Mouse (Mus musculus) adipose tissue, adult 10 weeks (tissue): ENCODE results near the gene Gm44965. TPM values are rescaled to one million over a fixed set of nuclear protein-coding genes. Genes with fewer than 3 reads are reported as not detected.

Experiments used
- polyA plus RNA-seq: library from polyadenylated mRNA; stranded (reverse); fragments of 350-450 nt; fragmentation: Illumina TruSeq; extraction: RNeasy Lipid Tissue Mini Kit (QIAGEN cat#74804); gene quantifications from one replicate; pipeline ENCODE4 v1.2.3, GENCODE M21; 2014; ENCODE audit warnings: low read depth, low replicate concordance

The Gm44965 gene
- polyA plus RNA-seq: not detected

DNA sequence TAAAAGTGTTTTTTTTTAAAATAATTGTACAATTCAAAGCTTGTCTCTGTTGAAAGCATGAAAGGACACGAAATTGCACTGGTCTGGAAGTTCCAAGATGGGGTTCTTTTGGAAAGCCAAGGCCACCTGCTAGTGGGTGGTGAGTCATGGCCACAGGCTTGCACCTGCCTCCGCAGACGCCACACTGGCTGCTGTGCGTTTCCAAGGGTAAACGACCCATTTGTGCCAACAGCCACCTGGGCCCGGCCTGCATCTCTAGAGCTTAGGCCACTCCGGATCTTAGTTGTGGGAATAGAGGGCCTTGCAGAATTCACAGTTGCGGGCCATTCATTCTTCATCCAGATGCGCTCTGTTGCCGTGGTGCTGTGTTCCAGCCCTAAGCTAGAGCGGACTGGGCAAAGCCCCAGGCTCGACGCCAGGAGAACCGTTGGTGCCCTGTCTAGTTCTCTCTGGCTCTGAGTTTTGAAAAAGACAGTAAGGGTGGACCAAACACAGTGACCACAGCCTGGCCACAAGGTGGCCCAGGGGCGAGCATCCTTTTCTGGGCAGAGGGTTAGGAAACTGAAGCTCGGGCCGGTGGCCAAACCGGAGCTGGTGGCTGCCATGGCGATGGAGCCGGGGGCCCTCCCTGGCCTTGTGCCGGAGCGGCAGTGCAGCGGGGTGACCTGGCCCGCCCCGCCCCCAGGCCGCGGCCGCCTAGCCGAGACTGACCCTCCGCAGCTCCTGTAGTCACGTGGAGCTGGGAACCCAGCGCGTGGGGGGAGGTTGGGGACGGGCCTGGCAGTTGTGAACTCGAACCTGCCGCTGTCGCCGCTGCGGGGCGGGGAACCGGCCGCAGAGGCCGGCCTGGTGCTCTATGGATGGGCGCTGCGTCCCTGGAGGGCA is at the start of gene Gm44965, which contains the start of gene Repin1:
Gene Gm44965, plus strand, starts transcription at position 784 of the 885 bp plus-strand sequence.
Gene Repin1, plus strand, starts transcription at position 726 of the 885 bp plus-strand sequence.

GRCm38 (mm10) chr6:48554280-48555103 is 39.2 kb upstream of the Gm44965 start, which contains the start of gene Lrrc61:
TSS of gene Lrrc61 (plus strand) at chr6:48554796.

GRCm38 (mm10) chr6:48572572-48573061 is 21.1 kb upstream of the Gm44965 start, which contains the start of gene Rarres2:
TSS of gene Rarres2 (minus strand) at chr6:48572789.

GRCm38 (mm10) chr6:48589194-48589750 is 4.5 kb upstream of the Gm44965 start, which contains the start of gene Gm45021:
TSS of gene Gm45021 (plus strand) at chr6:48589610.

DNA sequence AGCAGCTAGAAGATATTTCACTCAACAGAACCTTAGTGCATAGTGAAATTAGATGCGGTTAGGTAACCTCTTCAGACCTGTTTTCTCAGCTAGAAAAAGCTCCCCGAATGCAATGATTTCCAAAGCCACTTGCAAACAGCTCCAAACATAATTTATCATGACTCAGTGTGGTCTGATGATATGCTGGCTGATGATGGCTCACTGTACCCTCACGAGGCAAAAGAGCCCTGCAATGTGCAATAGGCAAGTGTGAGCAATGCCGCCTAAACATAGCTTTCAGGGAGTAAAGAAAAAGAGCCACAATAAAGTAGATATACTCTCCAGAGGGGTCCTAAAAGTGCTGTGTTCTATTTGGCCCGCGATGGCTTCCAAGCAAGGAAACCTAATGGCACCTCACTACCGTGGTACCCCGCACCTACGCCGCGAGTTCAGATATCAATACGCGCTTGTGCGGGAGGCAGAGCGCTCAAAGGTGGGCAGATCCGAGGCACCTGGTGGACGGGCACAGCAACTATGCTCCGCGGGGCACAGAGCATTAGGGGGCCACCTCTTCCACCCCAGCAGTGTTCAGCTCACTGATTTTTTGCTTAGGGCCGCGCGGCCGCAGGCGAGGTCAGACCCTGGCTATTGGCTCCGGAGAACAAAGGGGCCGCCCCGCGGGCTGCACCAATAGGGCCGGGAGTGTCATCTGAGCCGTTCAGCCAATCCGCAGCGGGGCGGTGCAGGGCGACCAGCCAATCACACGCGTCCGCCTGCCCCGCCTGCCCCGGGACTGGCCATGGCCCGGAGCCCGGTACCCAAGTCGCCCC is 7.7 kb downstream of the Gm44965 start, which contains the start of gene Zfp775:
Gene Zfp775, plus strand, starts transcription at position 793 of the 809 bp plus-strand sequence.

GRCm38 (mm10) chr6:48626464-48626863 is 32.7 kb downstream of the Gm44965 start, which contains the start of gene AI854703:
TSS of gene AI854703 (plus strand) at chr6:48626764.

GRCm38 (mm10) chr6:48646995-48647394 is 53.3 kb downstream of the Gm44965 start, which contains the start of gene Gimap8:
TSS of gene Gimap8 (plus strand) at chr6:48647234.

Other genes with a start within 250 kb of the Gm44965 start
- gene Krba1, start 198.4 kb upstream of the Gm44965 start, polyA plus RNA-seq: 14.2 TPM
- gene Zfp467, start 148.1 kb upstream of the Gm44965 start, polyA plus RNA-seq: 13.7 TPM
- 0.63 TPM for gene Sspo, start 145.7 kb upstream of the Gm44965 start, polyA plus RNA-seq
- gene Atp6v0e2, start 56.3 kb upstream of the Gm44965 start, polyA plus RNA-seq: 68.8 TPM
- gene Lrrc61, start 39.1 kb upstream of the Gm44965 start, polyA plus RNA-seq: 37.3 TPM
- gene Rarres2, start 21.2 kb upstream of the Gm44965 start, polyA plus RNA-seq: 317 TPM
- gene Gm45021, start 4.3 kb upstream of the Gm44965 start, polyA plus RNA-seq: not detected
- gene Repin1, start 58 bp upstream of the Gm44965 start, polyA plus RNA-seq: 31.7 TPM
- gene Zfp775, start 8.1 kb downstream of the Gm44965 start, polyA plus RNA-seq: 5.2 TPM
- 0.65 TPM for gene AI854703, start 32.8 kb downstream of the Gm44965 start, polyA plus RNA-seq
- 8.7 TPM for gene Gimap8, start 53.3 kb downstream of the Gm44965 start, polyA plus RNA-seq
- gene Gimap9, start 82.2 kb downstream of the Gm44965 start, polyA plus RNA-seq: 6.5 TPM
- gene Gimap4, start 90.6 kb downstream of the Gm44965 start, polyA plus RNA-seq: 19.0 TPM
- gene Gimap6, start 114.3 kb downstream of the Gm44965 start, polyA plus RNA-seq: 22.4 TPM
- gene Gm28053, start 124.7 kb downstream of the Gm44965 start, polyA plus RNA-seq: 1.7 TPM
- gene Gimap7, start 124.7 kb downstream of the Gm44965 start, polyA plus RNA-seq: 0.68 TPM
- gene Gimap1, start 145.1 kb downstream of the Gm44965 start, polyA plus RNA-seq: 5.4 TPM
- gene Gimap5, start 152.3 kb downstream of the Gm44965 start, polyA plus RNA-seq: 4.5 TPM
- 5.8 TPM for gene Gimap3, start 176.9 kb downstream of the Gm44965 start, polyA plus RNA-seq
- 249 TPM for gene Tmem176a, start 247.0 kb downstream of the Gm44965 start, polyA plus RNA-seq
- 309 TPM for gene Tmem176b, start 247.6 kb downstream of the Gm44965 start, polyA plus RNA-seq